Mouse (Mus musculus) neural tube, embryonic 14.5 days (tissue): ENCODE results near the gene Ago3. TPM values are rescaled to one million over a fixed set of nuclear protein-coding genes. Genes with fewer than 3 reads are reported as not detected.

Experiments used
- ATAC-seq: fragments of 200-750 bp; cut with Nextera tagmentation; 2 replicates; pipeline ENCODE4 v1.8.0; 2017; ENCODE audit warnings: low read depth, mild to moderate bottlenecking, moderate TSS enrichment, moderate library complexity
- H3K27ac ChIP-seq: fragments of 300-500 bp; sonication (generic); 2 replicates; pipeline ENCODE4 v1.5.1; 2014; ENCODE audit warnings: low read depth, mild to moderate bottlenecking, control low read depth, low read length, moderate library complexity, mixed read lengths
- H3K27me3 ChIP-seq: fragments of 300-500 bp; sonication (generic); 2 replicates; pipeline ENCODE4 v1.6.1; 2014; ENCODE audit warnings: low read length; ENCODE audit not compliant: control insufficient read depth, insufficient read depth
- H3K36me3 ChIP-seq: fragments of 300-500 bp; sonication (generic); 2 replicates; pipeline ENCODE4 v1.6.1; 2014; ENCODE audit warnings: low read length, mixed read lengths; ENCODE audit not compliant: control insufficient read depth, insufficient read depth
- H3K4me1 ChIP-seq: fragments of 300-500 bp; sonication (generic); 2 replicates; pipeline ENCODE4 v1.6.1; 2014; ENCODE audit warnings: low read length; ENCODE audit not compliant: control insufficient read depth, insufficient read depth
- H3K4me2 ChIP-seq: fragments of 300-500 bp; sonication (generic); 2 replicates; pipeline ENCODE4 v1.6.1; 2014; ENCODE audit warnings: mild to moderate bottlenecking, low read depth, low read length, control low read depth
- H3K4me3 ChIP-seq: fragments of 300-500 bp; sonication (generic); 2 replicates; pipeline ENCODE4 v1.5.1; 2014; ENCODE audit warnings: low read depth, low read length, control low read depth, mixed read lengths
- H3K9ac ChIP-seq: fragments of 300-500 bp; sonication (generic); replicated peaks from 2 replicates; pipeline ENCODE4 v1.6.1; 2014; ENCODE audit warnings: low read depth, mild to moderate bottlenecking, control low read depth, low read length, mixed read lengths
- H3K9me3 ChIP-seq: fragments of 300-500 bp; sonication (generic); 2 replicates; pipeline ENCODE4 v1.6.1; 2016; ENCODE audit warnings: low read length; ENCODE audit not compliant: control insufficient read depth
- WGBS: fragments of 180-500 bp; shearing (Covaris S2); extraction: QIAGEN DNeasy Blood & Tissue Kit; methylation state at CpG from one replicate; pipeline ENCODE4 v1.1.7; 2014; 5-methylcytosine and 5-hydroxymethylcytosine counted together
- polyA plus RNA-seq: library from polyadenylated mRNA; unstranded; fragments of >200 nt; fragmentation: Nextera tagmentation; extraction: Ambion mirVana; gene quantifications from 2 replicates; pipeline ENCODE4 v1.2.1, GENCODE M21; 2014

The Ago3 gene
- polyA plus RNA-seq, 1 experiment from 2014 or later = 22.9 TPM

- WGBS = 85% methylated on average over 4 of the region's 4 CpGs
- H3K36me3 ChIP-seq = peaks cover 15% of the 10 kb centered on the region; the same call in 1 of the 2 replicates
- H3K4me1 ChIP-seq = no peaks in the 10 kb centered on the region
- ATAC-seq = no peak
- no peak overlapping the region for H3K4me3 ChIP-seq
- no peak overlapping the region for H3K4me2 ChIP-seq
- H3K27ac ChIP-seq = no peak overlapping the region
- no peaks in the 10 kb centered on the region for H3K27me3 ChIP-seq
- H3K9me3 ChIP-seq = no peaks in the 10 kb centered on the region
- no peak overlapping the region for H3K9ac ChIP-seq
These were observed 85.9 kb downstream of the Ago3 start for GRCm38 (mm10) chr4:126343451-126343850.

- Histone ChIP-seq H3K27ac (no peak overlapping the region), H3K9ac (no peak overlapping the region), H3K36me3 (no peaks in the 10 kb centered on the region), H3K4me2 (no peak overlapping the region), H3K4me3 (no peak overlapping the region), H3K9me3 (no peaks in the 10 kb centered on the region), H3K4me1 (no peaks in the 10 kb centered on the region), H3K27me3 (no peaks in the 10 kb centered on the region)
- no peak for ATAC-seq
- WGBS = 47% methylated on average over 4 of the region's 4 CpGs
These were observed 89.9 kb downstream of the Ago3 start for GRCm38 (mm10) chr4:126339461-126339860.

GRCm38 (mm10) chr4:126332358-126332757 lies 97.0 kb downstream of the Ago3 start:
- no peak for ATAC-seq
- Histone ChIP-seq H3K9me3 (no peaks in the 10 kb centered on the region), H3K36me3 (no peaks in the 10 kb centered on the region), H3K4me1 (no peaks in the 10 kb centered on the region), H3K27me3 (no peaks in the 10 kb centered on the region), H3K9ac (no peak overlapping the region), H3K27ac (no peak overlapping the region), H3K4me2 (no peak overlapping the region), H3K4me3 (no peak overlapping the region)
- WGBS = 53% methylated on average over 3 of the region's 3 CpGs

GRCm38 (mm10) chr4:126331751-126332150 lies 97.6 kb downstream of the Ago3 start:
- no peak overlapping the region for H3K27ac ChIP-seq
- H3K9me3 ChIP-seq = no peaks in the 10 kb centered on the region
- no peak overlapping the region for H3K4me3 ChIP-seq
- WGBS = 61% methylated on average over 1 of the region's 1 CpGs
- H3K4me1 ChIP-seq = no peaks in the 10 kb centered on the region
- no peaks in the 10 kb centered on the region for H3K27me3 ChIP-seq
- H3K4me2 ChIP-seq = no peak overlapping the region
- H3K36me3 ChIP-seq = no peaks in the 10 kb centered on the region
- no peak for ATAC-seq
- no peak overlapping the region for H3K9ac ChIP-seq

GRCm38 (mm10) chr4:126330295-126330694 lies 99.1 kb downstream of the Ago3 start:
- no peaks in the 10 kb centered on the region for H3K4me1 ChIP-seq
- no peak overlapping the region for H3K4me3 ChIP-seq
- H3K9me3 ChIP-seq = no peaks in the 10 kb centered on the region
- no peak overlapping the region for H3K4me2 ChIP-seq
- WGBS = 87% methylated on average over 4 of the region's 4 CpGs
- no peak overlapping the region for H3K9ac ChIP-seq
- no peaks in the 10 kb centered on the region for H3K27me3 ChIP-seq
- H3K27ac ChIP-seq = no peak overlapping the region
- H3K36me3 ChIP-seq = no peaks in the 10 kb centered on the region
- no peak for ATAC-seq

- Histone ChIP-seq H3K4me2 (no peak overlapping the region), H3K9me3 (no peaks in the 10 kb centered on the region), H3K27me3 (no peaks in the 10 kb centered on the region), H3K27ac (no peak overlapping the region), H3K36me3 (no peaks in the 10 kb centered on the region), H3K4me1 (no peaks in the 10 kb centered on the region), H3K9ac (no peak overlapping the region), H3K4me3 (no peak overlapping the region)
- WGBS = 26% methylated on average over 6 of the region's 6 CpGs
- ATAC-seq = no peak
These were observed 103.3 kb downstream of the Ago3 start for GRCm38 (mm10) chr4:126326036-126326435.

GRCm38 (mm10) chr4:126325281-126325861 lies 104.0 kb downstream of the Ago3 start, which contains the start of gene Tekt2:
TSS of gene Tekt2 (minus strand) at chr4:126325688.
- 9% methylated on average over 23 of the region's 23 CpGs for WGBS
- Histone ChIP-seq H3K9me3 (no peaks in the 10 kb centered on the region), H3K4me3 (no peak within 1 kb of the TSS), H3K27me3 (no peaks in the 10 kb centered on the region), H3K36me3 (no peaks in the 10 kb centered on the region), H3K4me2 (peak within 1 kb of the TSS; percentile 16; the same call in 1 of the 2 replicates), H3K4me1 (peaks cover 5% of the 10 kb centered on the region), H3K9ac (0 out of 2 replicates have a peak within 1 kb of the TSS, but pooled peaks have one; percentile 21), H3K27ac (no peak within 1 kb of the TSS)
- ATAC-seq = no peak

GRCm38 (mm10) chr4:126324861-126325260 lies 104.5 kb downstream of the Ago3 start:
- Histone ChIP-seq H3K9me3 (no peaks in the 10 kb centered on the region), H3K4me1 (peaks cover 7% of the 10 kb centered on the region), H3K4me3 (no peak overlapping the region), H3K9ac (0 out of 2 replicates have a peak overlapping the region, but pooled peaks have one; percentile 21), H3K36me3 (no peaks in the 10 kb centered on the region), H3K27ac (no peak overlapping the region), H3K4me2 (peak overlapping the region; percentile 16; the same call in 1 of the 2 replicates), H3K27me3 (no peaks in the 10 kb centered on the region)
- 28% methylated on average over 13 of the region's 13 CpGs for WGBS
- no peak for ATAC-seq

- Histone ChIP-seq H3K9me3 (no peaks in the 10 kb centered on the region), H3K4me2 (no peak overlapping the region), H3K27ac (no peak overlapping the region), H3K9ac (no peak overlapping the region), H3K36me3 (peaks cover 5% of the 10 kb centered on the region; the same call in 1 of the 2 replicates), H3K4me3 (no peak overlapping the region), H3K4me1 (peaks cover 7% of the 10 kb centered on the region), H3K27me3 (no peaks in the 10 kb centered on the region)
- 94% methylated on average over 13 of the region's 13 CpGs for WGBS
- ATAC-seq = no peak
These were observed 106.7 kb downstream of the Ago3 start for GRCm38 (mm10) chr4:126322646-126323045.
